Mouse (Mus musculus) cerebellum, adult 9-11 months (tissue): ENCODE results near the gene Ggt6.
"Not testable (repeated sequence)": the region's sequence is repeated elsewhere in the genome, so short reads cannot be mapped to it uniquely, and the experiment has no call there.

ENCODE experiments used
- DNase-seq: peaks from one replicate; pipeline ENCODE4 v3.0.0; 2022

Ggt6 gene

DNA sequence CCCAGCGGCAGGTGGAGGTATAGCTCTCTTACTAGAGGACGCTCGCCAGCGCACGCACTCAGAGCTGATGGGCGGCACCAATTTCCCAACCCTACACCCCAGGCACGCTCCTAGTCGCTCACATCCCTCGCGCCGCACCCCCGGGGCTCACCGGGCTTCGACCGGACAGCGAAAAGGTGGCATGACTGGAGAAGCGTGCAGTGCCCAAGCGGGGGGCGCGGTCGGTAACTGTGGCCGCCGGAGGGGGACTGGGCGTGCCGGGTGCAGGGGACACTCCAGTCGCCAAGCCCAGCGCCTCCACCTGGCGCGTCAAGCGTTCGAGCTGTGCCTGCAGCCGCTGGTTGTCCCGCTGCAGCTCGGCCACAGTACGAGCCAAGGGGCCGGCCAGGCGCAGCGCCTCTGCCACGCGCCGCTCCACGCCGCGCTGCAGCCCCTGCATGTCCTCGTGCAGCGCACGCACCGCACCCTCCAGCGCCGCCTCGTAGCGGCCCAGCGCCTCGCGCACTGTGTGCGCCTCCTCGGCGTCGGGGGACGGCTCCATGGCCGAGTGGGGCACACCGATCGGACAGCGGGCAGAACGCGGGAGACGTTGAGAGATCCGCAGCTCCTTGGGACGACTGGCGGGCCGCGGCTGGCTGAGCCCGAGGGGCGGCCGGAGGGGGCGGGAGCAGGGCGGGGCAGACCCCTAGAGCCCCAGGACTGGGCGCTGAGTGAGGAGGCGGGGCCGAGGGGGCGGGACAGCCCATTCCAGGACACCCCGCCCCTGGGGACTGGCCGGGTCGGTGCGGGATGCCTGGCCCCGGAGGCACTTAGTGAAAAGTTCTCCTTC lies 24.0 kb upstream of the Ggt6 start, which contains the start of gene Smtnl2:
Gene Smtnl2 (minus strand): TSS at position 621 of the 829 bp plus-strand sequence.
- DNase-seq, result no peak

GRCm38 (mm10) chr11:72411945-72412344 lies 23.4 kb upstream of the Ggt6 start:
- DNase-seq, result no peak

DNA sequence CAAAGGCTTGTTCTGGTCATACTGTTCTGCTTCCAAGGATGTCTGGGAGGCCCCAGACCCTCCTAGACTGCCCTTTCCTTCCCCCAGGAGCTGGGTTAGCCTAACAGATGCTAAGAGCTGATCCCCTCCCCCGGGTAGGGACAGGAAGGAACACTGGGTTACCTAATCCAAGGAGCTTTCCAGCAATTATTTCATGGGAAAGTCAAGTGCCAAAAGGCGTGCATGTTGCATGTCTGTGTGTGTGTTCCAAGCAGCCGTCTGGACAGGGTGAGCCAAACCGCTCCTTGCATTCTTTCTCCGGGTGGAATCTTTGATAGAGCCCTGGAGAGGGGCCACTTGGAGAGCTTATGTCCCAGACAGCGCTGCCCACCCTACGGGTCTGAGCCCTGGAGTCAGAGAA lies 22.3 kb upstream of the Ggt6 start:
- no peak for DNase-seq

DNA sequence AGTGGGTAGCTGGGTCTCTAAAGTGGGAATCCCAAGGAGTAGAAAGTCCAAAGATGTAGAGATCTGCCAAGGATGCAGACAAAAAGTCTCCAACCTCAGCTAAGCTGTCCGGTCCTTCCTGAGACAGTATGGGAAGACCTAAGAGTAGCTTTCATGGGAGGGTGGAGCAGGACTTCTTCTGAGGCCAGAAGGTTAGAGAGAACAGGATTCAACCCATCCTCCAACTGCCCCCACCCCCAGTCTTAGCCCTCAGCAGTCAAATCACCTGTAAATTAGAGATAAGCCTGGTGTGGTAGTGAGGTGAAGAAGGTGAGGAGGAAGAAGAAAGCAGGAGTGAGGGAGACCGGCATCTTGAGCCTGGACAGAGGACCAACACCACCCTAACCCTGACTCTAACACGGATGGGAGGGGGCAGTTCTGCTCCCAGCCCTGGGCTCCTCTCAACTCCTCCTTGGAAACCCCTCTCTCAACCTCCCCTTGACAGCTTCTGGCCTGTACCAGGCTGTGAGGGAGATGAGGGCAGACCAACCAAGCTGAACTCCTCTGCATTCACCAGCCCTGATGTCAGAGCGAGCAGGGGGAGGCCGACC lies 21.6 kb upstream of the Ggt6 start:
- no peak for DNase-seq

- no peak for DNase-seq
These were observed 20.2 kb upstream of the Ggt6 start for GRCm38 (mm10) chr11:72415155-72415554.

GRCm38 (mm10) chr11:72416666-72417065 lies 18.7 kb upstream of the Ggt6 start:
- DNase-seq, result no peak

DNA sequence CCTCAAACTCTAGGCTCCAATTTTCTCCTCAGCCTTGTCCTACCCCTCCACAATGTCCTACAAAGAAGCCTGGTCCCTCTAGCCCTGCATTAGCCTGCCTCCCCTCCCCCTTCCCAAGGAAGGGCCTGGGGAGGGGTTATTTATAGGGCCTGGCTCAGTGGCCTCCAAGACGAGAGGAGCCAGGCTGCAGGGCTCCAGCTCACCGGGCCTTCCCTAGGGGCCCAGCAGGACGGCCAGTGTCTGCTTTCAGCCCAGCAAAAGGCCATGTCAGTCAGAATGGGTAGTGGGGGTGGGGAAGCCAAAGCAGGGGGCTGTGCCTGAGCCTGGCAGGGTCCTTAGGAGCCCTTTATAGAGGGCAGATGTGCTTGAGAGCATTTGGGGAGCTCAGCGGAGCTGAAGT lies 17.9 kb upstream of the Ggt6 start:
- DNase-seq, result no peak

DNA sequence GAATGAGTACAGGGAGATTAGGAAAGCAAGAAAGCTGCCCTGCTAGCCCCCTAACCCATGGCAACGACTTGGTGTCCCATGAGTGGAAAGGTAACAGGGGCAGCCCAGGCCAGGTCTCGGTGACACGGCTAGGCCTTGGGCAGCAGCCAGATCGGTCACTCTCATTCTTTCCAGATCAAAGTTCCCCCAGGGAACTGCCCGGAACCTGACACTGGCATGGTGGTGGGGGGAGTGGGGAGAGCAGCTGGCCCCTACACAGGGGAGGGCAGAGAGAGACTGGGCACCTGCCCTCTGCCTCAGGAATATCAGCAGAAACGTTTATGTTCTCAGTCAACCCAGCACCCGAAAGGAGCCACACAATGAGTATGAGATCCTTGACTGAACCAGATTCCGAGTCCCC lies 17.1 kb upstream of the Ggt6 start:
- DNase-seq, result no peak

DNA sequence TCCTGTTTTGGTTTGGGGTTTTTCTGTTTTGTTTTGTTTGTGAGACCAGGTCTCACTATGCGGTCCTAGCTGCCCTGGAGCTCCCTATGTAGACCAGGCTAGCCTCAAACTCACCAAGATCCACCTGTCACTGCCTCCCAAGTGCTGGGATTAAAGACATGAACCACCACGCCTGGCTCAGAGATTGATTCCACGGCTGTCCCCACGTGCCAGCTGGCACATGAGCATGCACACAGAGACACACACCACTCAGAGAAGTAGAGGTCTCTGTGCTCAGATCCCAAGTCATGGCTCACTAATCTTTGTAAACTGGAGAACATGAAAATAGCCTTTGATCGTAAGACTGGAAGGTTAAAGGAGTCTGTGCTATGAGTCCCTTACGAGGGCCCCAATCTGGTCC lies 16.3 kb upstream of the Ggt6 start:
- no peak for DNase-seq

DNA sequence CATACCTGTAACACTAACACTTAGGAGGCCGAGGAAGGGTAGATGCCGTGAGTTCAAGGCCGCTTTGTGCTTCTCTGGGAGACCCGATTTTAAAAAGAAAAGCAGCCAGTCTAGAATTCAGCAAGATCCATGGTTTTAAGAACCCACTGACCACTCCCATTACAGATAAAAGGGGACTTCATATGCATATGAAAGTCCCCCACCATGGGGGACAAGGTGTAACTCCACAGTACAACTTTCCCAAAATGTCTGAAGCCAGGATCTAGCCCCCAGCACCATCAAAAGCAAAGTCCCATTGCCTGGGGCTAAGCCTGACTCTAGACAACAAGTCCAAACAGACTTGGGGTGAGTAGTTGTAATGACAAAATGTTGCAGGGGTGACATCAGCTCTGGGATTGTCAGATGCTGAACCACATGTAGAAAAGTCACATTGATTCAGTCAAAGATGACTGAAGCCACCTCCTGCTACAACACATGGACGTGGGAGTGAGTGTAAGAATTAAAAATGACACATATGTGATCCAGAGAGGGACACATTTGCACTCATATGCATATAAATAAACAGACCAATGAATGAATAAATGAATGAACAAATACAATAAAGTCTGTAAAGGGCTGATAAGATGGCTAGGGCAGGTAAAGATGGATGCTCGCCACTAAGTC lies 14.7 kb upstream of the Ggt6 start:
- DNase-seq, result no peak

DNA sequence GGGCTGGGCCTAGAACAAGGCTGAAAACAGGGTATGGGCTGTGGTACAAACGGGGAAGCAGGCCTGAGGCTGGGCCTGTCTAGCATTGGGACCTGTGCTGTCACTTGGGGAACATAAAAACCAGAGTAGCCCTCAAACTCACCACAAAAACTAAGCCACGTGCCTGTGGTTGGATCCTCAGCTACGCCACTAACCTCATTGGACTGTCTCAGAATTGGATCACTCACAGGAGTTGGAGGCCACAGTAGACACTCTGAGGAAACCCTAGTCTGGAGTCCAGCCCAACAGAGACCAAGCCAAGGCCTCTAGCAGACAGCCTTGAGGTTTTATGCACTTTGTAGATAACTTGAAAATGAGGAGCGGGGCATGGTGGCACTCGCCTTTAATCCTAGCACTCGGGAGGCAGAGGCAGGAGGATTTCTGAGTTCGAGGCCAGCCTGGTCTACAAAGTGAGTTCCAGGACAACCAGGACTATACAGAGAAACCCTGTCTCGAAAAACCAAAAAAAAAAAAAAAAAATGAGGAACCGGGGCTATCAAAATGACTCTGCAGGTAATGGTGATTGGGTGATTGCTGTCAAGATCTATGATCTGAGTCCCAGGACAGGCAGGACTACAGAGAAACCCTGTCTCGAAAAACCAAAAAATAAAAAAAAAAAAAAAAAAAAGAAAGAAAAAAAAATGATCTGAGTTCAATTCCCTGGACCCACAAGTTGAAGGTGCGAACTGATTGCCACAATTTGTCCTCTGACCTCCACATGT lies 13.6 kb upstream of the Ggt6 start:
- DNase-seq, result no peak

DNA sequence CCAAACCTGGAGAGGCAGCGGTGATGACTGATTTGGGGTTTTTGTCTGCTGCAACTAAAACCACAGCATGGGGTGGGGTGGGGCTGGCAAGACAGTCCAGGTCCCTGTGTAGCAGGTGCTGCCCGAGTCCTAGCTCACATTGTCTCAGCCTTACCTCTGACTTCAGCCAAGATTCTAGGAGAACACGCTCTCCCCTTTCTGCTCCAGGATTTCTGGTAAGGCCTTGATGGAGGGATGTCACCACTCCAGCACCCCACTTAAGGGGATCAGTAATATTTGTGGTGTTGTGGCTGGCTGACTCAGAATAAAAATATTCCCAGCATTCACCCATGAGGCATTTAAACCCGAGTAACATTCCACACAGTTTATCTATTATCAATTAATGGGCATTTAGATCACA lies 11.6 kb upstream of the Ggt6 start:
- DNase-seq, result no peak

DNA sequence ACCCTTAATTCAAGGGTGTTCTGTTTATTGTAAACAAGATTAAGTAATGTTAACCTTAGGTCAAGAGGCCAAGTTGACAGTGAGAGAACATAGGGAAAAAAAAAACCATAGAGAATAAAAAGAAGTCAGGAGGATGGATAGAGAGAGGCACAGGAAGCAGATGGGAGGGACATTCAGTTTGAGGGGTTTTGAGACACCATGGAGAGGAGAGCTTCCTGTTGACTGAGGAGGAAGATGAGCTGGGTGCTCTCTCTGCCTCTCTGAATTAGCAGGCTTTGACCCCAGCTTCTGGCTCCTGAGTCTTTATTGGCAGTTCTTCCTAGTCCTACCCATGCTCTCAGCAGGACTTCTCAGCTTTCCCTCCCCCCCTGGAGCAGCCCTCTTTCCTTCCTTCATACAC lies 10.1 kb upstream of the Ggt6 start:
- no peak for DNase-seq

GRCm38 (mm10) chr11:72426884-72427283 lies 8.4 kb upstream of the Ggt6 start:
- no peak for DNase-seq

DNA sequence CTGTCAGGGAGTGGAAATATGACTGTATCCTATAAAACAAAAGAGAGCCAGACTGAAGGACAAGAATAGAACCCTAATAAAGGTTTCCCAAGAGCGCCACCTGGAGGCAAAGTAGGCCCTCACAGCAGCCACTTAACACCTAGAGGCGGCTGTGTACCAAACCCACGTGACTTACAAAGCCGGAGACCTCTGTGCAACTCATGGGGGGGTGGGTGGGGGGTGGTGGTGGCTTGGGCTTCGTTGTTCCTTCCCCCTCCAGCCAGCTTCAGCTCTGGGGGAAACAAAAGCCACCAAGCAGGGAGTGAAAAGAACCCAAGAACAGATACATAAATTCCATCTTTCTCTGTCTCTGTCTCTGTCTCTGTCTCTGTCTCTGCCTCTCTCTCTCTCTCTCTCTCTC lies 6.6 kb upstream of the Ggt6 start:
- DNase-seq, result peak; percentile 58

GRCm38 (mm10) chr11:72429288-72429690 lies 6.0 kb upstream of the Ggt6 start:
- DNase-seq, result peak; percentile 66

- not testable (repeated sequence) for DNase-seq
These were observed 4.8 kb upstream of the Ggt6 start for GRCm38 (mm10) chr11:72430311-72431068.

DNA sequence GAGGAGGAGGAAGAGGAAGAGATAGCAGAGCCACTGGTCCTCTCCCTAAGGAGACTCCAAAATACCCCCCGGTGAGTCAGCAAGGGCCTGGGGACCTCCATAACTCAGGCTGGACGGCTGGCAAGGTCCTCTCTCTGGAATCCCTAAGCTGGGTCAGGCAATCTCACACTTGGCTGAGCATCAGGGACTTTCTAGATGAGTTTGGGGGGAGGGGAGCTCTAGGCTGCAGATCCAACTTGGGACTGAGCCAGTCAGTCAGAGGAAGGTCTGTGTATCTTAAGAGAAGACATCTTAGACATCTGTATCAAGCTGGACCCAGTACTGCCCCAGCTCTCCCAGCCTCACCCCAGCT lies 344 bp downstream of the Ggt6 start:
- peak; percentile 10 for DNase-seq

- DNase-seq, result peak; percentile 30
These were observed 945 bp downstream of the Ggt6 start for GRCm38 (mm10) chr11:72436271-72436670.

GRCm38 (mm10) chr11:72436756-72437650 lies 1.7 kb downstream of the Ggt6 start:
- DNase-seq, result peak; percentile 34

GRCm38 (mm10) chr11:72438411-72438810 lies 3.1 kb downstream of the Ggt6 start:
- DNase-seq, result no peak

DNA sequence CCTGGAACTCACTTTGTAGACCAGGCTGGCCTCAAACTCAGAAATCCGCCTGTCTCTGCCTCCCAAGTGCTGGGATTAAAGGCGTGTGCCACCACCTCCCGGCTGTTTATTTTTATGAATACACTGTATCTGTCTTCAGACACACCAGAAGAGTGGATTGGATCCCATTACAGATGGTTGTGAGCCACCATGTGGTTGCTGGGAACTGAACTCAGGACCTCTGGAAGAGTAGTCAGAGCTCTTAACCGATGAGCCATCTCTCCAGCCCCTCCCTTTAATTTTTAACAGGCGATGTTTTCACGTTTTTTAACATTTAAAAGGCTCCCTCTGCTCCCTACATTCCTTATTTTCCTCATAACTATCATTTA lies 5.3 kb downstream of the Ggt6 start:
- DNase-seq, result peak; percentile 27
